Comparison of ENCODE assay signal across 9 mouse cellular contexts in genomic region chr7:126297579-126298460, GRCm38 (mm10). TPM values are rescaled to one million over a fixed set of nuclear protein-coding genes. Genes with fewer than 3 reads are reported as not detected.
DNase-seq lines count a peak whose midpoint lies in the region; TF ChIP-seq lines count a peak whose summit lies in the region.
"Had no signal": no experiment of that assay in that cellular context is flagged by ENCODE, and none has a peak within 500 bp of the region (broad histone marks: within the 10 kb centered on the region; RNA-seq: fewer than 3 reads in every experiment).

No protein-coding gene starts in this region.

- DNase-seq in cerebellum, adult 2 months, result peak in 1 of 2 experiments; percentile 44
- DNase-seq in cerebellum, adult 11-12 months, result no peak
- peak in 1 of 2 experiments; percentile 33 for DNase-seq in left cerebral cortex, adult 2 months (ENCODE audit: extremely low spot score in 1 of 2, low spot score in 2 of 2)
- DNase-seq in left cerebral cortex, adult 11 months (ENCODE audit: low spot score), result no peak
- peak; percentile 56 for DNase-seq in A20 (ENCODE audit: low read depth, low spot score)
- peak; percentile 75 to 81 for DNase-seq in cerebellum, postnatal 10 days
- peak; percentile 81 for DNase-seq in lung, postnatal 36 days
- no peak for DNase-seq in frontal cortex, postnatal 25 days (ENCODE audit: low spot score in 2 of 2)

- no peaks in the 10 kb centered on the region for H3K27me3 ChIP-seq in cerebellum, adult 2 months (ENCODE audit: control insufficient read depth, insufficient read depth, low read length)

- H3K4me1 ChIP-seq in cerebellum, adult 2 months (ENCODE audit: control insufficient read depth, insufficient read depth, low read length), result peaks cover 6% of the 10 kb centered on the region

- H3K4me3 ChIP-seq in cerebellum, adult 2 months (replicated peaks; ENCODE audit: insufficient read depth, low read depth, low read length), result no peak overlapping the region
- H3K4me3 ChIP-seq in left cerebral cortex, adult 2 months, result no peak overlapping the region

- H3K27ac ChIP-seq in cerebellum, adult 2 months (ENCODE audit: insufficient read depth, low read length), result no peak overlapping the region
- no peak overlapping the region for H3K27ac ChIP-seq in left cerebral cortex, adult 2 months
- H3K27ac ChIP-seq: macrophage had no signal

- TF ChIP-seq CTCF in cerebellum, adult 2 months (IDR thresholded peaks at IDR 0.05; ENCODE audit: borderline replicate concordance, insufficient read depth, low read depth, low read length), result peak; percentile 36; the same call in 1 of the 2 replicates
- peak; percentile 88 for TF ChIP-seq CTCF in left cerebral cortex, adult 2 months (IDR thresholded peaks at IDR 0.05)

- intact Hi-C loops in left cerebral cortex, adult 2 months (cut with DNase I), result loop anchor here (1.0 kb wide), 1 partner anchor 37 kb away; no protein-coding TSS in a partner anchor

- no peak for TF ChIP-seq POLR2A in cerebellum, adult 2 months (IDR thresholded peaks at IDR 0.05; ENCODE audit: borderline replicate concordance, insufficient read depth, low read length)

- WGBS in cerebellum, adult 2 months, result 69% methylated on average over 8 of the region's 8 CpGs

RNA-seq across cellular contexts. Expression of gene Sbk1, which starts 25.4 kb away (rescaled TPM):
- 227 and 282 TPM in 2 replicates for polyA plus RNA-seq in cerebellum, adult 2 months (2012; rRNA removed)
- 10 to 100 TPM; 65.3 to 85.8 TPM for total RNA-seq in left cerebral cortex, adult 2 months (2021)

Comparison
In these comparisons a context has a peak if more than half of its experiments do, and no peak if none do; other contexts are left out.
1. DNase-seq: peak in A20 (single experiment), cerebellum, postnatal 10 days (2 of 2) and lung, postnatal 36 days (single experiment); none in cerebellum, adult 11-12 months (single experiment), left cerebral cortex, adult 11 months (single experiment) and frontal cortex, postnatal 25 days (0 of 2).